Mouse (Mus musculus) embryo, embryonic 11 days (tissue): ENCODE data around the gene Olfr53.
A peak's percentile ranks its signal among the peaks of the same experiment; 100 is the strongest.
"Not testable (repeated sequence)": the region's sequence is repeated elsewhere in the genome, so short reads cannot be mapped to it uniquely, and the experiment has no call there.

Experiments
- DNase-seq: peaks from one replicate; pipeline ENCODE4 v3.0.0-alpha.2; 2015

Olfr53 gene

DNA sequence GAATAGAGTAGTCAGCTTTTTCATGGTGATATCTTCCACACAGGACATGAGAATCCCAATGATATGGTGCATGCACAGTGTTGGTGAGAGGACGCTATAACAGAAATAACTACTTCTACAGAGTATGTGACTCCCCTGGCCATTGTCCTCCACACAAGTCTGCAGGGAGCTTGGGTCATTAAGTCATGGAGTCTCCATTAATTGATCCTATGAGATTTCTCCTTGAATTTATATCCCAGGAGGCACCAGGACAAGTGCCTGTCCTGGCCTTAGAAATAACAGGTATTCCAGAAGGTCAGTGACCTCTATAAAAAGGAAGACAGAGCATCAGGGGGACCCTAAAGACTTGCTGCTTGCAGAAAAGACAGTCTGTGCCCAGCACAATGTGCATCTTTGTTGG lies at the start of gene Olfr53:
Gene Olfr53, plus strand, starts transcription at position 301 of the 400 bp plus-strand sequence.
- no peak for DNase-seq

DNA sequence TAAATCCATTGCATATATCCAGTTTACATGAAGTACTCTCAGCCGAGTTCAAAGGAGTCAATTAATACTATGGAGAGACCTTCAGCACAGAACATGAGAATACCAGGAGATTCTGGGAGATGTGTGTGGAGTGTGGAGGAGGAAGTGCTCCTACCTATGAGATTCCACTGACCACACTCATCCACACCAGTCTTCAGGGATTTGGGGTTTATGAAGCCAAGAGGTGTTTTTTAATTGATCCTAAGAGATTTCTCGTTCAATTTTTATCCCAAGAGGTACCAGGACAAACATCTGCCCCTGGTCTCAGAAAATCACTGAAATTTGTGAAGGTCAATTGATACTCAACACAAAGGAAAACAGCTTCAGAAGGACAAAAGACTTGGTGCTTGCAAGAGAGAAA lies 45.3 kb upstream of the Olfr53 start, which contains the start of gene Olfr46:
Gene Olfr46, plus strand, starts transcription at position 301 of the 400 bp plus-strand sequence.
- not testable (repeated sequence) for DNase-seq

- not testable (repeated sequence) for DNase-seq
Measured at GRCm38 (mm10) chr7:140628670-140629069, 17.6 kb upstream of the Olfr53 start, which contains the start of gene Olfr61. Gene Olfr61, plus strand, starts transcription at chr7:140628970.

DNA sequence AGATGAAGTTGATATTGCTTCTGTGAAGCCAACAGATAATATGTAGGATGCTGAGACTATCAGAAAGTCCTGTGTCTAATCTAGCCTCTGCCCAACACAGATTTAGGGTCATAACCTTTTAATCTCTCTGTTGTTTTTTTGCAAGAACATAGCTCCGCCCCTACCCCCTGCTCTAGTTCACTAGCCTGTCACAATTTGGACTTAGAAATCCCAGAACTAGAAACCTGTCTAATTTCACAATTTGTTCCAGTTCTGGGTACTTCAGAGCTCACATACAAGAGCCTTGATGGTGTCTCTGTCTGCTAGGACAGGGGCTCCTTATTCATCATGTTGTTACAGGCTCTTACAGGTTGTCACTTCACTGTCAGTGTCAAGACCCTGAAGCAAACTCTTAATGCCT lies 15.7 kb upstream of the Olfr53 start:
- no peak for DNase-seq

GRCm38 (mm10) chr7:140659630-140660029 lies 13.4 kb downstream of the Olfr53 start, which contains the start of gene Olfr539:
Gene Olfr539, plus strand, starts transcription at chr7:140659930.
- no peak for DNase-seq

DNA sequence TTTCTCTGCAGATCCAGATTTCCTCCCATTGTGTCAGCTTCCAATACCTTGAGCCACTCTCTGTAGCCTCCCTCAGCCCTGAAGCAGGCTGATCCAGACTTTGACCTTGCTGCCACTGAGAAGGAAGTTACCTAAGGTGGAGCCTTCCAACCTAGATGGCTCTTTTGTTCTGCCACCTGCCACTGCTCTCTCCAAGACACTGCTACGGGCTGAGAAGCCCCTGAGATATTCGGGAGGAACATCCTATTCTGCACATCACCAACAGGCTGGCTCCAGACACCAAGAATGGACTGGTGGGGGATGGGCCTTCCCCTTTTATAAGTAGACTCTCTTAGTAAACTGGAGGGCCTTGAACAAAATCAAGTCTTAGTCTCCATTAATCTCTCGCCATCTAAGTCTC lies 24.4 kb downstream of the Olfr53 start:
- DNase-seq, result not testable (repeated sequence)

- peak; percentile 4 for DNase-seq
Measured at GRCm38 (mm10) chr7:140675863-140676262, 29.6 kb downstream of the Olfr53 start.

DNA sequence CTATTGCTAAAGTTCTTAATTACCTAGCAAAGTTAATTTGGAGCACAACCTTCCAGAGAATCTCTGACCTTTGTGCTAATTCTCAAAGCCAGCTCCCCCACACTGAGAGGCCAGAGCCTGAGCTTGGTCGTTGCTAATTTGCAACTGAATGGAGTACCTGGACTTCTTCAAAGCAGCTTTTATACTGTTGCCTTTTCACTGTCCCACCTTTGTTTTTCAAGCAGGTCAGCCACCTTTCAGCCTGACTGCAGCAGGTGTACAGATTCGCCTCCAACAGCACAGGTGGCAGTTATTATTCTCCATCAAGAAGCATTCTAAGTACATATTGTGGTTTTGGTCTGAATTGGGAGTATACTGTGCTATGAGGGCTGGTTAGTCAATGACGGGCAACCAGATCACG lies 33.3 kb downstream of the Olfr53 start:
- DNase-seq, result not testable (repeated sequence)

GRCm38 (mm10) chr7:140681651-140682050 lies 35.4 kb downstream of the Olfr53 start, which contains the start of gene Olfr45:
Gene Olfr45, plus strand, starts transcription at chr7:140681951.
- no peak for DNase-seq

GRCm38 (mm10) chr7:140696967-140697366 lies 50.7 kb downstream of the Olfr53 start, which contains the start of gene Olfr541:
Gene Olfr541, plus strand, starts transcription at chr7:140697267.
- DNase-seq, result no peak
